Mouse (Mus musculus): Measurements from ENCODE around the gene Slc6a12. TPM values are rescaled to one million over a fixed set of nuclear protein-coding genes. Genes with fewer than 3 reads are reported as not detected.

Slc6a12 gene
- polyA plus RNA-seq, 1 experiment, result 6.5 TPM

DNA sequence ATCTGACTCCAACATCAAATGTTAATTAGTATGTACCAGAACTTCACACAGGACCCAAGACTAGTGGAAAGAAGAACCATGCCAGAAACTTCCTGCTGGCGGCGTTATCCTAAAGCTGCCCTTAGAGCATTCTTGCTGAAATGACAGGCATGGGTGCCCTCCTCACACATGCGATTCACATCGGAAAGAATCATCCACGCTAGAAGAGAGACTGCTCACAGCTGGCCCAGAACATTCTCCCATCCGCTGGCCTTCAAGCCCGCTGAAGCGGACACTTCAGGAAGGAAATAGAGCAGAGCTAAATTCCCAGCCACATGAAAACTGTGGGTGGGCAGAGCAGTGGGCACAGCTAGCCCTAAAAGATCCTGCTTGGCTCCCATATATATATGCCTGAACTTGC is 62.4 kb downstream of the Slc6a12 start:
- Histone ChIP-seq H3K36me3 (ENCODE audit: control insufficient read depth, insufficient read depth, low read length) (no peaks in the 10 kb centered on the region), H3K27me3 (replicated peaks; ENCODE audit: control insufficient read depth, insufficient read depth, low read length) (no peaks in the 10 kb centered on the region), H3K4me3 (ENCODE audit: insufficient read depth, low read depth, low read length) (no peak overlapping the region), H3K27ac (ENCODE audit: insufficient read depth, low read depth, low read length) (no peak overlapping the region), H3K4me1 (ENCODE audit: control insufficient read depth, insufficient read depth, low read length) (no peaks in the 10 kb centered on the region)
- 65% methylated on average over 8 of the region's 8 CpGs for WGBS
- no peak for DNase-seq
- no peak for TF ChIP-seq CTCF (conservative IDR thresholded peaks at IDR 0.05; ENCODE audit: insufficient read depth, insufficient read length, low read depth, low read length)
- no peak for TF ChIP-seq POLR2A (IDR thresholded peaks at IDR 0.05; ENCODE audit: low read depth, low read length)

GRCm38 (mm10) chr6:121407571-121408011 is 64.7 kb downstream of the Slc6a12 start:
- no peak for DNase-seq
- 31% methylated on average over 5 of the region's 5 CpGs for WGBS
- H3K4me3 ChIP-seq (ENCODE audit: insufficient read depth, low read depth, low read length), result no peak overlapping the region
- H3K36me3 ChIP-seq (ENCODE audit: control insufficient read depth, insufficient read depth, low read length), result no peaks in the 10 kb centered on the region
- no peak overlapping the region for H3K27ac ChIP-seq (ENCODE audit: insufficient read depth, low read depth, low read length)
- H3K4me1 ChIP-seq (ENCODE audit: control insufficient read depth, insufficient read depth, low read length), result no peaks in the 10 kb centered on the region
- TF ChIP-seq POLR2A (IDR thresholded peaks at IDR 0.05; ENCODE audit: low read depth, low read length) (no peak), CTCF (conservative IDR thresholded peaks at IDR 0.05; ENCODE audit: insufficient read depth, insufficient read length, low read depth, low read length) (no peak)
- H3K27me3 ChIP-seq (replicated peaks; ENCODE audit: control insufficient read depth, insufficient read depth, low read length), result no peaks in the 10 kb centered on the region

DNA sequence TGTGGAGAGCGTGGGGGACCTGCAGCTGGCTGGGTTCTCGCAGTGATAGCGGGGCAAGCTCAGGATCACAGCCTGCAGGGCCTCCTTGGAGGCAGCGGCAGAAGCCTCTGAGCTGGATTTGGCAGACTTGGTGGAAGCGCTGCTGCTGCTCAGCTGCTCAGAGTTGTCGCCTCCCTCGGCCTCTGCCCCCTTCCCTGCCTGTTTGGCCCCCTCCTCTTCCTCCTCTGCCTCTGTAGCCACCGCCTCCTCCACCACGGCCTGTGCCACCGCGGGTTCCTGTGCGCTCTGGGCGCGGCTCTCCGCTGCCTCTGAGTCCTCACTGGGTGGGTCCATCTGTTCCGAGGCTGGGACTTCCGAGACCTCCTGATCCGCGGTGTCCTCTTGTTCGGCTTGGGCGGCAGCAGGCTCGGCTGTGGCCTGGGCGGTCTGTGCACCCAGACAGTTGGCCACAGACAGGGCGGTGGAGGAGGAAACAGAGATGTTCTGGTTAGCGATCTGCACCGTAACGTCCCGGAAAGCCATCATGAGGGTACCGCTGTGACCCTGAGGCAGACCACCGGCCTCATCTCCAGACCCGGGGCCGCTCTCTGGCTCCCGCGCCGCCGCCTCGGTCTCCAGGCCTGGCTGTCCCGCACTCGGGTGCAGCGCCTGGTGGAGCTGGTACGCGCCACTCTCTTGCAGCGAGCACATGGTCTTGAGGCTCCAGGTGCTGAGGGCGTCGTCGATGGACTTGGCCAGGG is 69.9 kb downstream of the Slc6a12 start:
- TF ChIP-seq POLR2A (IDR thresholded peaks at IDR 0.05; ENCODE audit: low read depth, low read length), result no peak
- TF ChIP-seq CTCF (conservative IDR thresholded peaks at IDR 0.05; ENCODE audit: insufficient read depth, insufficient read length, low read depth, low read length), result no peak
- Histone ChIP-seq H3K27me3 (replicated peaks; ENCODE audit: control insufficient read depth, insufficient read depth, low read length) (no peaks in the 10 kb centered on the region), H3K4me1 (ENCODE audit: control insufficient read depth, insufficient read depth, low read length) (no peaks in the 10 kb centered on the region), H3K4me3 (ENCODE audit: insufficient read depth, low read depth, low read length) (no peak overlapping the region), H3K27ac (ENCODE audit: insufficient read depth, low read depth, low read length) (no peak overlapping the region), H3K36me3 (ENCODE audit: control insufficient read depth, insufficient read depth, low read length) (no peaks in the 10 kb centered on the region)
- WGBS, result 2% methylated on average over 46 of the region's 46 CpGs
- no peak for DNase-seq

Other genes starting within 250 kb of the Slc6a12 start
- 16.1 and 17.5 TPM in 2 replicates for gene Mical3, start 212.1 kb upstream of the Slc6a12 start, polyA plus RNA-seq (2012; rRNA removed)
- 21.0 and 24.2 TPM in 2 replicates for gene Pex26, start 159.4 kb upstream of the Slc6a12 start, polyA plus RNA-seq (2012; rRNA removed)
- gene Tuba8, start 132.4 kb upstream of the Slc6a12 start, polyA plus RNA-seq (2012; rRNA removed), result 0.94 and 2.5 TPM in 2 replicates
- 5.9 and 9.7 TPM in 2 replicates for gene Usp18, start 97.2 kb upstream of the Slc6a12 start, polyA plus RNA-seq (2012; rRNA removed)
- 95.6 and 117 TPM in 2 replicates for gene Slc6a13, start 42.8 kb upstream of the Slc6a12 start, polyA plus RNA-seq (2012; rRNA removed)
- gene Iqsec3, start 130.6 kb downstream of the Slc6a12 start, polyA plus RNA-seq (2012; rRNA removed), result 0.11 and 0.20 TPM in 2 replicates